Mouse (Mus musculus) embryo, embryonic 10 days (tissue): Measurements from ENCODE around the gene Unc13d.
"Not testable (repeated sequence)": the region's sequence is repeated elsewhere in the genome, so short reads cannot be mapped to it uniquely, and the experiment has no call there.

Source experiments
- DNase-seq: peaks from one replicate; pipeline ENCODE4 v3.0.0-alpha.2; 2015; ENCODE audit warnings: low spot score

Gene Unc13d

DNA sequence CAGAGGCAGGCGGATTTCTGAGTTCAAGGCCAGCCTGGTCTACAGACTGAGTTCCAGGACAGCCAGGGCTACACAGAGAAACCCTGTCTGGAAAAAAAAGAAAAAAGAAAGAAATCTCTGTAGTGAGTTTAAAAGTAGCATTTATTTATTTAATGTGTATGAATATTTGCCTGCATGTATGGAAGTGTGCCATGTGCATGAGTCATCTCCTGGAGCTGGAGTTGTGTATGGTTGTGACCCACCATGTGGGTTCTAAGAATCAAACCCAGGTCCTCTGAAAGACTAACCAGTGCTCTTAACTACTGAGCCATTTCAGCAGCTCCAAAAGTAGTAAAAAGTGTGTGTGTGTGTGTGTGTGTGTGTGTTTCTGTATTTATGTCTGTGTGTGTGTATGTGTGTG is 34.5 kb downstream of the Unc13d start:
- no peak for DNase-seq

DNA sequence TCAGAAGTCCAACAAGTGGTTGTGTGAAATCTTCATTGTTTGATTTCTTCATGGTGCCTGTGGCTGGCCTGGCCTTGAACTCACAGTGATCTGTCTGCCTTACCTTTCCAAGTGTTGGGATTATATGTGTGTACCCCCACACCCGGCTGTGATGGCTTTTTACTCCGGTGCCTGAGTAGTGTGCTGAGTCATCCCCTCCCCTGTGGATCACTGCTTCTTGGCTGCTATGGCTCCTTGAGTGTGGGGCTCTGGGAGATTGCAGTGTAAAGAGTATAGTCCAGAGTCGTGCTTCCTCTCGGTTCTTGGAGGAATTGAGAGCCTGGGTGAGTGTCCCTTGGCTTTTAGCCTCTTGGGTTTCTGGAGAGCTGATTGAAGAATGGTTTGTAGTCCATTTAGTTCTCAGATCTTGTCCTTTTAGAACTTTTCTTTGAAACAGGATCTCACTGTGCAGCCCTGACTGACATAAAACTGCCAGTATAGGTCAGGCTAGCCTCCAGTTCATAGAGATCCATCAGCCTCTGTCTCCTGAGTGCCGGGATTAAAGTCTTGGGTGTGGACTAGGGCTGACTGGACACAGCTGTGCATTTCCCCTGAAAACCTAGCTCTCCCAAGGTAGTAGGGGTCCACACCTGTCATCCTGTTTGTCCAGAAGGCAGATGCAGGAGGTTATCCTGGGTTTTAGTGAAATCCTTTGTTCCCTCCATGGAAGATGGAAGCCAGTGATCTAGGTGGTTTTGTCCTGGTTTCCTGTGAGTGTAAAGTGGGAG is 35.2 kb downstream of the Unc13d start:
- DNase-seq = no peak

DNA sequence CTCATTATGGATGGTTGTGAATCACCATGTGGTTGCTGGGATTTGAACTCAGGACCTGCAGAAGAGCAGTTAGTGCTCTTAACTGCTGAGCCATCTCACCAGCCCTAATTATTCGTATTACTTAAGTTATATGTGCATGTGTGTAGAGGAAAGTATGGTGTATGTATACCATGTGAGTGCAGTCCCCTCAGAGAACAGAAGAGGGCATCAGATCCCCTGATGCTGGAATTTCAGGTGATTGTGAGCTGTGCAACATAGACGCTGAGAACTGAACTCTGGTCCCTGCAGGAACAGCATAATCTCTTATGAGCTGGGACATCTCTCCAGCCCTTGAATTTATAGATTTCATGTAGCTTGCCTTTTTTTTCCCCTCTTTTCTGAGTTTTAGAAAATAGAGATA is 35.9 kb downstream of the Unc13d start:
- no peak for DNase-seq

DNA sequence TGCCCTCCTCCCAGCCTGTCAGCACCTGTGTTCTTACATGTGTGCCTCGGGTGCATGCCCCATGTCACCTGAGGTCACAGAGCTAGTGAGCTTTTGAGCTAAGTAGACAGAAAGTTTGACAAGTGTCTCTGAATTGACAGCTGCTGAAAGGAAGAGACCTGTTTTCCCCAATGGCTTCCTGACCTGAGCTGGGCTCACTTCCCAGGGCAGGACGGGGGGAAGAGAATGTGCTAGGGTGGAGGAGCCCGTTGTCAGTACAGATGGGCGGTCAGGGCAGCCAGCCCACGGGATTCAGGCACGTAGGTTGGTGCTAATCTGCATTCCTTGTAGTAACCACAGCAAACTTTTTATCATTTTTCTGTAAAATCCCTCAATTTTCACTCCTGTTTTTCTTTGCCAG is 37.2 kb downstream of the Unc13d start:
- no peak for DNase-seq

DNA sequence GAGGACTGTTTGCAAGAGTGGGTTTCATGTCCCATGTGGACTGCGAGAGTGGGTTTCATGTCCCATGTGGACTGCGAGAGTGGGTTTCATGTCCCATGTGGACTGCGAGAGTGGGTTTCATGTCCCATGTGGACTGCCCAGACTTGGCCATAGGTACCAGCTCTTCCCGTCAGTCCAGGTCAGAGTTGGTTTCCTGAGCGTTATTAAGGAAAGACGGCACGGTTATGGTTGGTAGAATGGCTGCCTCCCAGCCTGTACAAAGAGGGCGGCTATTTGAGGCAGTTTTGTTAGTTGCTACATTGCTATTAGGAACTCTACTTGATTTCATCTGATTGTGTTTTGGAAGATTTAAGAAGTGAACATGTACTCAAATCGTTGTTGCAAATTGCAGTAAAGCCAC is 39.9 kb downstream of the Unc13d start:
- DNase-seq = no peak

DNA sequence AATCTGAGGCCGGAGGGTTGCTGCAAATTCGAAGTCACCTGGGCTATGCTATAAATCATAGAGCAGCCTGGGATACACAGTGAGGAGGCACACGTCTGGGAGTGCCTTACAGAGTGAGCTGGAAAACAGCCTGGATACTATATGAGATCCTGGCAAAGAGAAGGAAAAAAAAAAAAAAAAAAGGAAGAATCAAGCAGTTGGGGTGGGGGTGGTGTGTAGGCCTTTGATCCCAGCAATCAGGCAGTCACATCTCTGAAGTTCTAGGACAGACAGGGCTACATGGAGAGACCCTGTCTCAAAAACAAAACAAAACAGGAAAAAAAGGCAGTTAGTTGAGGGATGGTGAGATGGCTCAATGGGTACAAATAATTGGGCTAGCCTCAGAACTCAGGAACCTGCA is 41.1 kb downstream of the Unc13d start:
- DNase-seq = no peak

DNA sequence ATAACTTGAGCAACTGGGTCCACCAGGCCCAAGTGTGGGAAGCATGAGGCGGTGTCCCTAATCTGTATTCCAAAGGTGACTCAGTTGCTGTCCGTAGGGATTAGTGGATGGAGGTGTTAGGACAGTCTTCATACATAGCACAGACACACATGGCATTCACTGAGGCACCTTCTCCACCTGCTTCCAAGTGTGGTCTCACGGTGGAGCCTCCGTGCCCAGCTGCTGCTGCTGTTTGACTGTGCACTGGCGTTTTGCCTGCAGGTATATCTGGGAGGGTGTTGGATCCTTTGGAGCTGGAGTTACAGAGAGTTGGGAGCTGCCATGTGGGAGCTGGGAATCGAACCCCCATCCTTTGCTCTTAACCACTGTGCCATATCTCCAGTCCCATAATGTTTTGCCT is 43.2 kb downstream of the Unc13d start:
- no peak for DNase-seq

DNA sequence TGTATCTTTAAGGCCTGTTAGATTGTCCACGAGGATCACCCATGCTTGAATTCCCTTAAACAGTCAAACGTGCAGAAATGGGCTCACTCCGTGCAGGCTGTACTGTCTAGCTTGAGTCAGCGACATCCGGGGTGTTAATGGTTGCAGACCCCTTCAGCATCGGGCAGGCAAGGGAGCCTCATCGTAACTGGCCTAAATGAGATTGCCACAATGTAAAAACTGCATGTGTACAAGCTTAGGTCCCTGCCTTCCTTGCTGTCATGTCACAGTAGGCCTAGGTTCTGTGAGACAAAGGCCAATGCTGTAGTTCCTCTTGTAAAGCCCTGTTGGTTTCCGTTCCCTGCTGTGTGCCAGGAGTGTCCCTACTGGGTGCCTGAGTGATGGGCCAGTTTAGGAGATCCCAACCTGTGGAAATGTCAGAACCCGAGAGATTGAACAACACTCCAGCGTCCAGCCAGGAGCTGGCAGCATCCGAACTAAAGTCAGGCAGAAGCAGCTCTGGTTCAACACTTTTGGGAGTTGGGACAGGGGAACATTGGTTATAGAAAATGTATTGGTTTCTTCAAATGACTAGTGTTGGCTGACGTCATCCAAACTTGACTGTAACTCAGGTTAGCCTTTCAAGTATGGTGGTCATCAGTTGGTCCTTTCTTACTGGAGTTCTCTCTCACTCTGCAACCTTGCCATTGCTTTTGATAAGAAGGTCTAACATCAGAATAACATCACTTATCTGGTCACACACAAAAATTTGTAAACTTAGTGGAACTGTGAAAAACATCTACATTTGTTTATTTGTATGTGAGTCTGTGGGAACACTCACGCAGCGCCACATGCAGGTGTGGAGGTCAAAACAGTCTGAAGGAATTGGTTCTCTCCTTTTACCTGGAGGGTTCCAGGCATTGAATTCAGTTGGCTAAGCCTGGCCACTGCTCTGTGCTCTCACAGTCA is 46.6 kb downstream of the Unc13d start:
- DNase-seq = peak; percentile 25

DNA sequence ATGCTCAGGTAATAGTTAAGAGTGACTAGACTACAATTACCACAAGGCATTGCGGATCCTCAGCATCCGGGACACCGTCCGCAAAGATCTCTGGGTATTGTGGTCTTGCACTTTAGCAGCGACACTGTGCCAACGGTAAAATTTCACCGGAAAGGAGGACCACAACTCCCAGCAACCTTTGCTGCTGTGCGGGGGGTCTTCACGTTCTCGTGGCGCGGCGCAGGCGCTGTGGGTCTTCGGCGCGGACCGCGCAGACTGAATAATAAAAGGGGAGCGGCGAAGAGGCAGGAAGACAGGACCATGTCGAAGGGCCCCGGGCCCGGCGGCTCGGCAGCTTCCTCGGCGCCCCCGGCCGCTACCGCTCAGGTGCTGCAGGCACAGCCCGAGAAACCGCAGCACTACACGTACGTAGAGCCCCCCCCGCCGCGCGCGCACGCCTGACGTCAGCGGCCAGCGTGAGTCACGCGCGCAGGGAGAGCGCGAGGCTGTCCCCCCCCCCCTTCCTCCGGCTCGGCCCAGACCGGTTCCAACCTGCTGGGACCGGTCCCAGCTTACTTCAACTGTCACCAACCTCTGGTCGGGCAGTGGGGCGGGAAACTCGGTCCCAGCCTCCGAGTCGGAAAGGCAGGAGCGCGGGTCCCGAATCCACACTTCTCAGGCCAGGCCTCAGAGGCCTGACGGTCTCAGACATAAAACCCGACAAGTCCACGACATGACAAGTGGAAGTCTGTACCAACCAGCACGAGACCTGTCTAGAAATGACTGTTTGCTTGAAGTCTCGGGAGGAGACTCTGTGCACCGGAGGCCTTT is 47.5 kb downstream of the Unc13d start, which contains the start of gene Unk:
Gene Unk (plus strand): TSS at position 235 of the 810 bp plus-strand sequence.
- DNase-seq = peak; percentile 99

DNA sequence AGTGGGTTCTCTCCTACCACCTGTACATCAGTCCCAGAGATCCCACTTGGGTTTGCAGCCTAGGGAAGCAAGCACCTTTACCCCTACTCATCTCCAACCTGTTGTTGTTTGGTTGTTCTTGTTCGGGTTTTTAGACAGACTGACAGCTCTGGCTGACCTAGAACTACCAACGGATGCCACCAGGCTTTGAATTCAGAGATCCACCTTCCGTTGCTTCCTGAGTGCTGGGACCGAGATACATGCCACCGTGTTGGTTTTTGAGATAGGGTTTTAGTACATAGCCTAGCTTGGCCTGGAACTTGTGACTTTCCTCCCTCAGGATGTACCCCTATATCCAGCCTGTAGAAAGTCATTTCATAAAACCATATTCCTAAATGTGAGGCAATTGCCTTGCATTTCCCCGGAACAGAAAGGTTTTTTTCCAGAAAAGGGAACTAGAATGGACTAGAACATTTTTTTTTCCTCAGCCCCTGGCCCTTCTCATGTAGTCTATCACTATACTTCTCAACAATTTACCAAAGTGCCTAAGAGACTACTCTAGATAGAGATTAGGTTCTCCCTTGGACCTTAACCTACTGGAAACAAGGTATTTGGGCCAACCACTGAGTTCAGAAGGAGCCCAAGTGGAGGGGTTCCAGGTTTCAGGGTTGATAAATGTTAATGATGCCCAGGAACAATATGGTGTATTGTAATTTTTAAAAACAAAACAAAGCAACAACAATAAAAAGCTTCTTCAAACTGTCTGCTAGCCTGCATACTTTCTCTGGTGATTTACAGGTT is 48.5 kb downstream of the Unc13d start:
- no peak for DNase-seq

DNA sequence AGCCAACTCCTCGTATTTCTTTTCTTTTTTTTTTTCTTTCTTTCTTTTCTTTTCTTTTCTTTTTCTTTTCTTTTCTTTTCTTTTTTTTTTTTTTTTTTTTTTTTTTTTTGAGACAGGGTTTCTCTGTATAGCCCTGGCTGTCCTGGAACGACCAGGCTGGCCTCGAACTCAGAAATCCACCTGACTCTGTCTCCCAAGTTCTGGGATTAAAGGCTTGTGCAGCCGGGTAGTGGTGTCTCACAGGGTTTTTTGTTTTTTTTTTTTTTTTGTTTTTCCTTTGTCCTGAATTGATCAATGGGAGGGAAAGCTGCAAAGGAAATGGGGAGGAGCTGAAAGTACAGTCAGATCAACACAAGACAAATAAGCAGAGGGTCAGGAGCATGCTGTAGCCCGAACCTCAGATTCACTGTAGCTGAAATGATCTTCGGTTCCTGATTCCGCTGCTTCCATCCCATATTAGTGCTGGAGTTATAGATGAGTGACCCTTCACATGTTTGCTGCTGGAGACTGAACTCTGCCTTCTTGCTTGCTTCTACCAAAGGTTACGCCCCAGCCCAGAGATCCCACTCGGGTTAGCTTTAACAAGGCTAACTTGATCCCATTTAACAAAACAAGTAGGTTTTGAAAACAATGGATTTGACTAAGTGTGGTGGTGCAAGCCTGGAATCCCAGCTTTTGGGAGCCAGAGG is 49.4 kb downstream of the Unc13d start:
- DNase-seq = no peak

DNA sequence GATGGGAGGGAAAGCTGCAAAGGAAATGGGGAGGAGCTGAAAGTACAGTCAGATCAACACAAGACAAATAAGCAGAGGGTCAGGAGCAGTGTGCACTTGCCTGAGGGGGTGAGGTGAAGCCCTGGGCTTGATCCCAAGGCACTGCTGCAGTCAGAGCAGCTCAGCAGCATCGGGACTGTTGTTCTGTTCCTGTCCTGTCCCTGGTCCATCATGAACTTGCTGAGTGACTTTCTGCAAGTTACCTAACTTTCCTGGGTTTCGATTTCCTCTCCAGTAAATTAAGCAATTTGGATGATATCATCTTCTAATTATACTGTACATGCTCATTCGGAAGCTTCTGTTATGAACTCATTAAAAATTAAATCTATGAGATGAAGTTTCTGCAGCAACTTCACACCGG is 50.0 kb downstream of the Unc13d start, which contains the start of gene H3f3b:
Gene H3f3b (minus strand): TSS at position 207 of the 400 bp plus-strand sequence.
- DNase-seq = no peak

DNA sequence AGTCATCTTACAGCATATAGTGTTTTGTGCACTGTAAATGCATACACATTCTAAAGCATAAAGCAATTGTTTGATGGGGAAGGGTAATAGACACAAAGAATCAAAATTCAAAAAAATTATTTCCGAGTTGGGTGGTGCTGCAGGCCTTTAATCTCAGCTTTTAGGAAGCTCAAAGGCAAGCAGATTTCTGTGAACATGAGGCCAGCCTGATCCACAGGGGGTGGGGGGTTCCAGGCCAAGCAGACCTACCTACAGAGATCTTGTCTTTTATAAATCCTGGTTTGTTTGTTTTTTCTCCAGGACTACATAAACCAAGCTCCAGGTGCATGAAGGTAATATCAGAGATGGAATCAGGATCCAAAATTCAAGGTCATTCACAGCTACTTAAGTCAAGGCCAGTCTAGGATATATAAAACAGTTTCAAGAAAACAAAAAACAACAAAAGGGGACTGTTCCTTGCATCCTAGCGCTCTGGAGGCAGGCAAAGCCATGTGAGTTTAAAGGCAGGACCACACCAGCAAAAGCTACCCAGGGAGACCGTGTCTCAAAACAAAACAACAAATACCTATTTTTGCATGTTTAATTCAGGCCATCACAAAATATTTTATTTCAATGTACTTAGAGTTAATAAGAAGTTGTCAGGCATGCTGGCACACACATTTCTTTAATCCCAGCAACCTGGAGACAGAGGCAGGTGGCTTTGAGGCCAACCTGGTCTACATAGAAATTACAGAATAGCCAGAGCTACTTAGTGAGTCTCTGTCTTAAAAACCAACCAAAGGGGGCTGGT is 52.5 kb downstream of the Unc13d start:
- no peak for DNase-seq

DNA sequence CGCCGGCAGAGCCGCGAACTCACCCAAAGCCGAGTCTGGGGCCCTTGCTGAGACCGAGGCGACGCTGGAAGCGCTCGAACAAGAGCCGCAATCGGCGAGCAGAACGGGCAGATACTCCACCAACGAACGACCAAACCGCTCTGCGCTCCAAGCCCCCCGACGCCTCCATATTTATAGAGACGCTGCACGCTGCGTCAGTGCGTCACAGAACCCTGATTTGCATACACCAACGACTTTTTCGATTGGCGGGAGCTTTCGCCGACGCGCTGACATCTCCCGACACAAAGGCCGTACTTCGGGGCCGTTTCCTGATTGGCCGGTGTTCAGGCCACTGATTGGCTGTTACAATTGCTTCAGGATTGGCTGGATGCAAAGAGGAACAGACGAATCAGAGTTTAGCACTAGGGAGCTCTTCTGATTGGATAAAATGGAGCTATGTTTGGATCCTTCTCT is 53.4 kb downstream of the Unc13d start:
- DNase-seq = peak; percentile 99

DNA sequence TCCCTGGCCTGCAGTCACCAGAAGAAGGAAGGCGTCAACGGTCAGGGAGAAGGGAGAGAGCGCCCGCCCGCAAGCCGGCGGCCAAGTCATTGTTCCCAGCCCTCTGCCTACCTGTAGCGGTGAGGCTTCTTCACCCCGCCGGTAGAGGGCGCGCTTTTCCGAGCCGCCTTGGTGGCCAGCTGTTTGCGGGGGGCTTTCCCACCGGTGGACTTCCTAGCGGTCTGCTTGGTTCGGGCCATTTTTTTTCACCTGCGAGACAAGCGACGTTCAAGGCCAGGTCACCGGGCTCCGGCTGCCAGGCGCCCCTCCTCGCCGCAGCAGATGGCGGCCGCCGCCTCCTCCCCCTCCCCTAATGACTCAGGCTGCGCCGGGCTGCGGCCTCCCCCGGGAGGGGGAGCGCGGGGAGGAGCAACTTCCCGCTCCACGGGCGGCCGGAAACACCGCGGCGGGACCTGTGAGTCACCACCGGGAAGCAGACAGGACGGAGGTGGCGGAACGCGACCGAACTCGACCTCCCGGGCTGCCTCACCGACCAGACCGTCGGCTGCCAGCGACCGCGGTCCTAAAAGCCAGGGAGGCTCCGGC is 53.9 kb downstream of the Unc13d start:
- peak; percentile 74 for DNase-seq

DNA sequence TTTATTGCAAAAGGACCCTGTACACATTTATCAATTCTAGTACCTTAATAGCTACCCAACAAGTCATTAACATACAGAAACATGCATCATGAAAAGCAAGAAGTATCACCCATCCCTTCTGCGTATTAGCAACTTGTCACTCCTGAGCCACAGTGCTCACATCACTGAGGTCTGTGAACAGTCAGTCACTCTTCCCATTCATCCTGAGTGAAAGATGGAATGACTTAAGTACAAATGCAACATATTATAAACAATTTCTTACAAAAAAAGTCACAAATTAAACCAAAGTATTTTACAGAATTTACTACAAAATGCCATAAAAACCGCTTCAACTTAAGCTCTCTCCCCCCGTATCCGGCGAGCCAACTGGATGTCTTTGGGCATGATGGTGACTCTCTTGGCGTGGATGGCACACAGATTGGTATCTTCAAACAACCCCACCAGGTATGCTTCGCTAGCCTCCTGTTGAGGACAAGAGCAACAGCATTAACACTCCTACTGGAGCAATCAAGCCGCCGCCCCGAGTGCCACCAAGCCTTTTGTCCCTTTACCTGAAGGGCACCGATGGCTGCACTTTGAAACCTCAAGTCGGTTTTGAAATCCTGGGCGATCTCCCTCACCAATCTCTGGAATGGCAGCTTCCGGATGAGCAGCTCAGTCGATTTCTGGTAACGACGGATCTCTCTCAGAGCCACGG is 54.5 kb downstream of the Unc13d start:
- DNase-seq = not testable (repeated sequence)

DNA sequence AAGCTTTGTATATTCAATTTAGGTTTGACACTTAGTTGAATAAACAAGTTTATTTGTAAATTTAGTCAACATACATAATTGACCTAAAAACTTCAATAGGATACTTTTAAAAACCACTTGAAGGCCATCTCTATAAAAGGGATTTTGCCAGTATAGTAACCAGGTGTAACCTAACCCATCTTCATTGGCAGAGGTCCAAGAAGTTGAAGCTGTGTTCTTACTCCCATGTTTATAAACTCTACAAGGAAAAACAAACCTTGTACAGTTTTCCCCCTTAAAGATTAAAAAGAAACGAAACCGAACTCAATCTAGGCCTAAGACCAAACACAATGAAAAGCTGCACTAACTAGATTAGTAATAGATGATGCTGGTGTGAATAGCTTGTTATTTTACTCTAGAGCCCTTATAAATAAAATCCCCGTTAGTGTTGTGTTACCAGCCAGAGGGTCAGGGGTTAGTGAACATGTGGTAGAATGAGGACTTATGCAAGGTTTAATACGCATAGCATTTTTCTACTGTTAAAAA is 55.4 kb downstream of the Unc13d start:
- no peak for DNase-seq
